Mouse (Mus musculus): Measurements from ENCODE around the gene Rsu1.

The Rsu1 gene

GRCm38 (mm10) chr2:13048649-13049048, 222.6 kb downstream of the Rsu1 start:
- no peak for DNase-seq (ENCODE audit: low spot score in 2 of 2)

DNA sequence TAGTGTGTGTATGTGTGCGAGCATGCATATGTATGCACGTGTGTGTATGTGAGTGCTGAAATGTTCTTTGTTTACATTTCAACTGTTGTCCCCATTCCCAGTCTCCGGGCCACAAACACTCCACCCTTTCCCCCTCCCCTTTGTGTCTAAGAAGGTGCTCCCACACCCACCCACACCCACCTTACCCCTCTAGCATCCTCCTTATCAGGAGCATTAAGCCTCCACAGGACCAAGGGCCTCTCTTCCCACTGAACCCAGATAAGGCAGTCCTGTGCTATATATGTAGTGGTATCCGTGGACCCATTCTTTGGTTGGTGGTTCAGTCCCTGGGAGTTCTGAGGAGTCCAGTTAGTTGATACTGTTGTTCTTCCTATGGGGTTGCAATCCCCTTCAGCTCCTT, 226.7 kb downstream of the Rsu1 start:
- no peak for DNase-seq (ENCODE audit: low spot score in 2 of 2)

GRCm38 (mm10) chr2:13039785-13040184, 231.4 kb downstream of the Rsu1 start:
- no peak for DNase-seq (ENCODE audit: low spot score in 2 of 2)

DNA sequence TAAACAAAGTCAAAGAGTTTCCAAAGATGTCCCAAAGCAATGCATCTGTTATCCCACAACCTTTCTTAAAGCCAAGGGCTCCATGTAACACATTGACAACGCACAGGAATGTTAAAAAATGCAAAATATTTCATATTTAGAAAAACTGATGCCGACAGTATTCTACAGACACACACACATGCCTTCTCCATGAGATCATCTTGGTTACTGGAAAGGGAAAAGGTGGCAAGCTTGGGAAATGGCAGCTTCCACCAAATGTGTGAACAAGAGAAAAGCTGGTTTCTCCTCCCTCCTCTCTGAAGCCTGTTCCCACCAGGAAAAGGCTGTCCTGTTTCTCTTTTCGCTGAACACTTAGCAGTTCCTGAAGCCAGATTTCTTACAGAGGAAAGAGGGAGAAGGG, 232.4 kb downstream of the Rsu1 start:
- no peak for DNase-seq (ENCODE audit: low spot score in 2 of 2)

Data from spleen, postnatal 36 days (tissue).